Mouse (Mus musculus): ENCODE data around the gene Tns3. TPM values are rescaled to one million over a fixed set of nuclear protein-coding genes. Genes with fewer than 3 reads are reported as not detected.

Gene Tns3
- polyA plus RNA-seq, 1 experiment from 2014 or later = 12.6 TPM

GRCm38 (mm10) chr11:8692162-8692535, 27.8 kb upstream of the Tns3 start:
- 72% methylated on average over 6 of the region's 6 CpGs for WGBS
- no peak overlapping the region for H3K27ac ChIP-seq
- ATAC-seq (ENCODE audit: low FRiP score, low read depth) = peak; percentile 30; the same call in 1 of the 2 replicates
- H3K4me2 ChIP-seq (replicated peaks) = no peak overlapping the region
- peaks cover 15% of the 10 kb centered on the region for H3K4me1 ChIP-seq
- no peak overlapping the region for H3K4me3 ChIP-seq
- H3K36me3 ChIP-seq = no peaks in the 10 kb centered on the region
- H3K27me3 ChIP-seq (replicated peaks) = no peaks in the 10 kb centered on the region
- H3K9me3 ChIP-seq = no peaks in the 10 kb centered on the region
- H3K9ac ChIP-seq = no peak overlapping the region

GRCm38 (mm10) chr11:8691605-8692004, 27.3 kb upstream of the Tns3 start:
- no peak overlapping the region for H3K4me3 ChIP-seq
- H3K27me3 ChIP-seq (replicated peaks) = no peaks in the 10 kb centered on the region
- H3K9me3 ChIP-seq = no peaks in the 10 kb centered on the region
- no peak overlapping the region for H3K9ac ChIP-seq
- H3K36me3 ChIP-seq = no peaks in the 10 kb centered on the region
- no peak for ATAC-seq (ENCODE audit: low FRiP score, low read depth)
- no peak overlapping the region for H3K27ac ChIP-seq
- WGBS = 52% methylated on average over 4 of the region's 4 CpGs
- H3K4me1 ChIP-seq = peaks cover 15% of the 10 kb centered on the region
- no peak overlapping the region for H3K4me2 ChIP-seq (replicated peaks)

- no peak overlapping the region for H3K4me2 ChIP-seq (replicated peaks)
- H3K9me3 ChIP-seq = no peaks in the 10 kb centered on the region
- WGBS = 84% methylated on average over 4 of the region's 4 CpGs
Observed at GRCm38 (mm10) chr11:8690633-8691032, 26.3 kb upstream of the Tns3 start.

GRCm38 (mm10) chr11:8689515-8689914, 25.2 kb upstream of the Tns3 start:
- no peaks in the 10 kb centered on the region for H3K36me3 ChIP-seq
- no peak overlapping the region for H3K9ac ChIP-seq
- H3K27me3 ChIP-seq (replicated peaks) = no peaks in the 10 kb centered on the region
- H3K27ac ChIP-seq = no peak overlapping the region
- no peaks in the 10 kb centered on the region for H3K9me3 ChIP-seq
- peaks cover 15% of the 10 kb centered on the region for H3K4me1 ChIP-seq
- ATAC-seq (ENCODE audit: low FRiP score, low read depth) = no peak
- no peak overlapping the region for H3K4me3 ChIP-seq
- H3K4me2 ChIP-seq (replicated peaks) = no peak overlapping the region
- 85% methylated on average over 7 of the region's 7 CpGs for WGBS

More at GRCm38 (mm10) chr11:8690633-8691032, 26.3 kb upstream of the Tns3 start:
- H3K27ac ChIP-seq = no peak overlapping the region
- no peak overlapping the region for H3K9ac ChIP-seq
- H3K4me3 ChIP-seq = no peak overlapping the region
- no peaks in the 10 kb centered on the region for H3K27me3 ChIP-seq (replicated peaks)
- H3K36me3 ChIP-seq = no peaks in the 10 kb centered on the region
- ATAC-seq (ENCODE audit: low FRiP score, low read depth) = no peak
- peaks cover 15% of the 10 kb centered on the region for H3K4me1 ChIP-seq

- no peaks in the 10 kb centered on the region for H3K9me3 ChIP-seq
- no peaks in the 10 kb centered on the region for H3K36me3 ChIP-seq
- no peak overlapping the region for H3K4me3 ChIP-seq
- H3K27ac ChIP-seq = no peak overlapping the region
- H3K4me2 ChIP-seq (replicated peaks) = no peak overlapping the region
- no peak overlapping the region for H3K9ac ChIP-seq
- H3K27me3 ChIP-seq (replicated peaks) = no peaks in the 10 kb centered on the region
- no peak for ATAC-seq (ENCODE audit: low FRiP score, low read depth)
- WGBS = 94% methylated on average over 8 of the region's 8 CpGs
- H3K4me1 ChIP-seq = peaks cover 15% of the 10 kb centered on the region
Observed at GRCm38 (mm10) chr11:8688907-8689306, 24.6 kb upstream of the Tns3 start.

GRCm38 (mm10) chr11:8686501-8686900, 22.2 kb upstream of the Tns3 start:
- Histone ChIP-seq H3K4me1 (no peaks in the 10 kb centered on the region), H3K4me3 (no peak overlapping the region), H3K27me3 (replicated peaks) (no peaks in the 10 kb centered on the region), H3K27ac (no peak overlapping the region), H3K36me3 (no peaks in the 10 kb centered on the region), H3K4me2 (replicated peaks) (no peak overlapping the region), H3K9ac (no peak overlapping the region), H3K9me3 (no peaks in the 10 kb centered on the region)
- 84% methylated on average over 3 of the region's 3 CpGs for WGBS
- no peak for ATAC-seq (ENCODE audit: low FRiP score, low read depth)

- no peaks in the 10 kb centered on the region for H3K27me3 ChIP-seq (replicated peaks)
- no peaks in the 10 kb centered on the region for H3K4me1 ChIP-seq
- no peak for ATAC-seq (ENCODE audit: low FRiP score, low read depth)
- no peaks in the 10 kb centered on the region for H3K9me3 ChIP-seq
- no peak overlapping the region for H3K4me3 ChIP-seq
- H3K4me2 ChIP-seq (replicated peaks) = no peak overlapping the region
- H3K36me3 ChIP-seq = no peaks in the 10 kb centered on the region
- no peak overlapping the region for H3K9ac ChIP-seq
- no peak overlapping the region for H3K27ac ChIP-seq
- 89% methylated on average over 1 of the region's 1 CpGs for WGBS
Observed at GRCm38 (mm10) chr11:8686061-8686460, 21.7 kb upstream of the Tns3 start.

- Histone ChIP-seq H3K9ac (no peak overlapping the region), H3K9me3 (no peaks in the 10 kb centered on the region), H3K27me3 (replicated peaks) (no peaks in the 10 kb centered on the region), H3K4me3 (no peak overlapping the region), H3K4me1 (no peaks in the 10 kb centered on the region), H3K27ac (no peak overlapping the region), H3K4me2 (replicated peaks) (no peak overlapping the region), H3K36me3 (no peaks in the 10 kb centered on the region)
- no peak for ATAC-seq (ENCODE audit: low FRiP score, low read depth)
- WGBS = 66% methylated on average over 3 of the region's 3 CpGs
Observed at GRCm38 (mm10) chr11:8685195-8685594, 20.9 kb upstream of the Tns3 start.

- WGBS = 82% methylated on average over 5 of the region's 5 CpGs
- no peak overlapping the region for H3K27ac ChIP-seq
- no peaks in the 10 kb centered on the region for H3K9me3 ChIP-seq
- no peak overlapping the region for H3K4me2 ChIP-seq (replicated peaks)
- H3K9ac ChIP-seq = no peak overlapping the region
- H3K36me3 ChIP-seq = no peaks in the 10 kb centered on the region
- H3K4me1 ChIP-seq = no peaks in the 10 kb centered on the region
- no peak for ATAC-seq (ENCODE audit: low FRiP score, low read depth)
- no peak overlapping the region for H3K4me3 ChIP-seq
- no peaks in the 10 kb centered on the region for H3K27me3 ChIP-seq (replicated peaks)
Observed at GRCm38 (mm10) chr11:8684262-8684661, 19.9 kb upstream of the Tns3 start.

GRCm38 (mm10) chr11:8681356-8681755, 17.0 kb upstream of the Tns3 start:
- WGBS = 82% methylated on average over 3 of the region's 3 CpGs

GRCm38 (mm10) chr11:8680650-8681049, 16.3 kb upstream of the Tns3 start:
- Histone ChIP-seq H3K4me2 (replicated peaks) (no peak overlapping the region), H3K9ac (no peak overlapping the region), H3K4me3 (no peak overlapping the region), H3K27ac (no peak overlapping the region), H3K9me3 (no peaks in the 10 kb centered on the region), H3K4me1 (no peaks in the 10 kb centered on the region), H3K36me3 (no peaks in the 10 kb centered on the region), H3K27me3 (replicated peaks) (no peaks in the 10 kb centered on the region)
- WGBS = 53% methylated on average over 7 of the region's 7 CpGs
- ATAC-seq (ENCODE audit: low FRiP score, low read depth) = no peak

More at GRCm38 (mm10) chr11:8681356-8681755, 17.0 kb upstream of the Tns3 start:
- Histone ChIP-seq H3K9me3 (no peaks in the 10 kb centered on the region), H3K9ac (no peak overlapping the region), H3K36me3 (no peaks in the 10 kb centered on the region), H3K27me3 (replicated peaks) (no peaks in the 10 kb centered on the region), H3K4me3 (no peak overlapping the region), H3K4me1 (no peaks in the 10 kb centered on the region), H3K27ac (no peak overlapping the region), H3K4me2 (replicated peaks) (no peak overlapping the region)
- ATAC-seq (ENCODE audit: low FRiP score, low read depth) = no peak

GRCm38 (mm10) chr11:8679221-8679620, 14.9 kb upstream of the Tns3 start:
- no peak overlapping the region for H3K4me3 ChIP-seq
- H3K4me1 ChIP-seq = no peaks in the 10 kb centered on the region
- no peak for ATAC-seq (ENCODE audit: low FRiP score, low read depth)
- H3K9ac ChIP-seq = no peak overlapping the region
- H3K4me2 ChIP-seq (replicated peaks) = no peak overlapping the region
- H3K36me3 ChIP-seq = no peaks in the 10 kb centered on the region
- H3K27me3 ChIP-seq (replicated peaks) = no peaks in the 10 kb centered on the region
- H3K27ac ChIP-seq = no peak overlapping the region
- WGBS = 87% methylated on average over 5 of the region's 5 CpGs
- H3K9me3 ChIP-seq = no peaks in the 10 kb centered on the region

- no peak overlapping the region for H3K27ac ChIP-seq
- no peaks in the 10 kb centered on the region for H3K36me3 ChIP-seq
- H3K4me1 ChIP-seq = no peaks in the 10 kb centered on the region
- H3K4me3 ChIP-seq = no peak overlapping the region
- no peak for ATAC-seq (ENCODE audit: low FRiP score, low read depth)
- H3K9me3 ChIP-seq = no peaks in the 10 kb centered on the region
- no peak overlapping the region for H3K9ac ChIP-seq
- no peaks in the 10 kb centered on the region for H3K27me3 ChIP-seq (replicated peaks)
- 90% methylated on average over 12 of the region's 12 CpGs for WGBS
- no peak overlapping the region for H3K4me2 ChIP-seq (replicated peaks)
Observed at GRCm38 (mm10) chr11:8678260-8678995, 14.1 kb upstream of the Tns3 start.
